Mouse (Mus musculus) myocyte (in vitro differentiated cells): ENCODE measurements at regions not wholly inside any gene's neighbourhood (a gene's known extent, or its start where the extent isn't known, plus 50 kb on each side); places are given as distances from the start of the nearest gene placed in this dataset.

Experiments used
- H3K27me3 ChIP-seq: one replicate; pipeline ENCODE4 v1.6.1; 2011; ENCODE audit not compliant: control insufficient read depth, insufficient read depth, insufficient read length
- H3K36me3 ChIP-seq: one replicate; pipeline ENCODE4 v1.6.1; 2011; ENCODE audit not compliant: control insufficient read depth, insufficient read depth
- H3K4me2 ChIP-seq: one replicate; pipeline ENCODE4 v1.6.1; 2011; ENCODE audit warnings: low read depth, control low read depth
- H3K4me3 ChIP-seq: one replicate; pipeline ENCODE4 v1.5.1; 2011; ENCODE audit warnings: mild to moderate bottlenecking, control low read depth, moderate library complexity
- H3K79me2 ChIP-seq: one replicate; pipeline ENCODE4 v1.6.1; 2011; ENCODE audit not compliant: control insufficient read depth, insufficient read depth
- H3ac ChIP-seq: one replicate; pipeline ENCODE4 v1.6.1; 2011; ENCODE audit not compliant: control insufficient read depth, insufficient read length
- CEBPB ChIP-seq: IDR thresholded peaks from 2 replicates; pipeline ENCODE4 v1.6.1; 2011; ENCODE audit warnings: mild to moderate bottlenecking, moderate library complexity; ENCODE audit not compliant: poor library complexity, insufficient read depth, severe bottlenecking
- E2F4 ChIP-seq: IDR thresholded peaks from one replicate; pipeline ENCODE4 v1.6.1; 2011; ENCODE audit warnings: mild to moderate bottlenecking, control low read depth, moderate library complexity; ENCODE audit not compliant: insufficient read depth
- MAX ChIP-seq: IDR thresholded peaks from one replicate; pipeline ENCODE4 v1.6.1; 2011; ENCODE audit warnings: low read depth, mild to moderate bottlenecking, control low read depth
- MYOD1 ChIP-seq, 3 experiments: IDR thresholded peaks; one replicate each; pipeline ENCODE4 v1.6.1; 2011; ENCODE audit warnings: control low read depth in 2 of 3, low read depth in 2 of 3, mild to moderate bottlenecking in 2 of 3, moderate library complexity in 1 of 3; ENCODE audit not compliant: insufficient read length in 2 of 3, control insufficient read depth in 1 of 3
- MYOG ChIP-seq, 3 experiments: IDR thresholded peaks; one replicate each; pipeline ENCODE4 v1.6.1; 2011; ENCODE audit warnings: control low read depth in 2 of 3, low read depth in 2 of 3, mild to moderate bottlenecking in 2 of 3; ENCODE audit not compliant: insufficient read length in 2 of 3, control insufficient read depth in 1 of 3, insufficient read depth in 1 of 3
- POLR2A ChIP-seq: IDR thresholded peaks from one replicate; pipeline ENCODE4 v1.6.1; 2011; ENCODE audit warnings: low read depth, mild to moderate bottlenecking, control low read depth, moderate library complexity; ENCODE audit not compliant: insufficient read length
- POLR2AphosphoS2 ChIP-seq: IDR thresholded peaks from one replicate; pipeline ENCODE4 v1.6.1; 2011; ENCODE audit warnings: low read depth, control low read depth; ENCODE audit not compliant: insufficient read length
- REST ChIP-seq: IDR thresholded peaks from one replicate; pipeline ENCODE4 v1.6.1; 2011; ENCODE audit warnings: mild to moderate bottlenecking, control low read depth, moderate library complexity; ENCODE audit not compliant: insufficient read depth, insufficient read length
- SRF ChIP-seq: IDR thresholded peaks from one replicate; pipeline ENCODE4 v1.6.1; 2011; ENCODE audit warnings: low read depth; ENCODE audit not compliant: control insufficient read depth, insufficient read length
- TCF12 ChIP-seq: IDR thresholded peaks from one replicate; pipeline ENCODE4 v1.6.1; 2011; ENCODE audit warnings: mild to moderate bottlenecking, control low read depth; ENCODE audit not compliant: poor library complexity, insufficient read depth, severe bottlenecking
- TCF3 ChIP-seq: IDR thresholded peaks from one replicate; pipeline ENCODE4 v1.6.1; 2011; ENCODE audit warnings: low read depth, control low read depth; ENCODE audit not compliant: insufficient read length
- USF1 ChIP-seq: IDR thresholded peaks from one replicate; pipeline ENCODE4 v1.6.1; 2011; ENCODE audit warnings: low read depth, mild to moderate bottlenecking, control low read depth, moderate library complexity

DNA sequence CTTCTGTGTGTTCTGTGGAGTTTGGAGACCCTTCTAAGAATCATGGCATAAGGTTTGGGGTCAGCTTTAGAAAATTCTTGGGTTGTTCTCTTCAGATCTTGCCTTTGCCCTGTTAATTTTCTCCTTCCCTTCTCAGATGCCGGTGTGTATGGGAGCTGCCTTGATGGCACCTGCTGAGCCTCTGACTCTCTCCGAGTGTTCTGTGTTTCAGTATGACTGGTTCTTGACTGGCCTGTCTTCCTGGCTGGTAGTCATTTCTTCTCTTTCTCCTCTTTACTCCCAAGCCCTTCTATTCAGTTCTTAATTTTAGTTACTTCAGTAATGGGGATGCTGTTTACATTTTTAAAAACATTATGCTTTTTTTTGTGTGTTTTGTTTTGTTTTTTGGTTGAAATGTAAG, 152.1 kb upstream of the Ubr2 start:
- H3K4me2 ChIP-seq, result no peak overlapping the region

GRCm38 (mm10) chr17:47156237-47156636, 145.9 kb upstream of the Ubr2 start:
- H3K27me3 ChIP-seq, result no peaks in the 10 kb centered on the region

More for the DNA sequence above, 152.1 kb upstream of the Ubr2 start:
- Histone ChIP-seq H3K4me3 (no peak overlapping the region), H3K27me3 (no peaks in the 10 kb centered on the region), H3K79me2 (peaks cover 18% of the 10 kb centered on the region), H3ac (no peak overlapping the region), H3K36me3 (no peaks in the 10 kb centered on the region)
- TF ChIP-seq E2F4 (no peak), TCF12 (no peak), CEBPB (no peak), POLR2AphosphoS2 (no peak), TCF3 (no peak)

DNA sequence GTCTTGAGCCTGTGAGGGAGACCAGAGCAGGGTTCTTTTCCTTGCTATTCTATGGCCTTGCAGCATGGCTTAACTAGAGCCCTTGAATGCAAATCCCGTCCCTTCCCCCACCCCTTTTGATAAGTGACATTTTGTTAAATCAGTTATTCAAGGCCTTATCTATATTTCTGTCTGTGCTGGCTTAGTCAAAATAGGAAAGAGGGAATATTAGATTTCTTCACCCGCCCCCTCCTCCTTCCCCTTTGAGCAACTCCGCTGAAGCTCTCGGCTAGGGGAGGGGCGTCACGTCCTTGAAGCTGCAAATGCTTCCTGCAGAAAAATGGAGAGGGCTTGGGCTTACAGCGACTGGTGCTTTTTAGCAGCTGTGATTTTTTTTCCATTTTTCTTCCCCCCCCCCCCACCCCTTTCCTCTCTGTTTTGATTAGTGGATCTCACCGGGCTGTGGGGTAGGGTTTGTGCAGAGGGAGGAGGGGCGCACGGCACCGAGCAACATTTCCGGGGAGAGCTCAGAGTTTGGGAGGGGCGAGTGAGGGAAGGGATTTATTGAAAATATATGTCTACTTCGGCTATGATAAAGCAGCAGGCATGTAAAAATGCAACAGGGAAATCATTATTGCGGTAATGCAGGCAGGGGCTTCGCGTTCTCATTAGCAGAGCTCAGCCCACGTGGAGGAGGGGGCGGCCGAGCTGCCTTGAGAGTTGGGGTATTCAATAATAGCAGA, 141.4 kb upstream of the Ubr2 start:
- Histone ChIP-seq H3K27me3 (no peaks in the 10 kb centered on the region), H3K79me2 (peaks cover 26% of the 10 kb centered on the region), H3K4me3 (no peak overlapping the region), H3K36me3 (no peaks in the 10 kb centered on the region), H3ac (no peak overlapping the region), H3K4me2 (no peak overlapping the region)
- no peak for TF ChIP-seq POLR2AphosphoS2
- TF ChIP-seq E2F4, result no peak
- TF ChIP-seq REST, result no peak
- no peak for TF ChIP-seq SRF
- TF ChIP-seq MYOD1 (IDR thresholded peaks at IDR 0.05; ENCODE audit: control insufficient read depth in 1 of 3, insufficient read length in 2 of 3, low read depth in 2 of 3), result no peak
- TF ChIP-seq MAX, result no peak
- no peak for TF ChIP-seq TCF12
- no peak for TF ChIP-seq TCF3
- no peak for TF ChIP-seq CEBPB
- TF ChIP-seq POLR2A, result no peak
- TF ChIP-seq USF1, result no peak
- no peak for TF ChIP-seq MYOG (IDR thresholded peaks at IDR 0.05; ENCODE audit: control insufficient read depth in 1 of 3, insufficient read depth in 1 of 3, insufficient read length in 2 of 3, low read depth in 2 of 3)

More at GRCm38 (mm10) chr17:47156237-47156636, 145.9 kb upstream of the Ubr2 start:
- no peak overlapping the region for H3K4me3 ChIP-seq
- H3K36me3 ChIP-seq, result no peaks in the 10 kb centered on the region
- H3ac ChIP-seq, result no peak overlapping the region
- TF ChIP-seq POLR2A (no peak), SRF (no peak), USF1 (no peak)
- H3K4me2 ChIP-seq, result no peak overlapping the region
- H3K79me2 ChIP-seq, result peaks cover 21% of the 10 kb centered on the region

DNA sequence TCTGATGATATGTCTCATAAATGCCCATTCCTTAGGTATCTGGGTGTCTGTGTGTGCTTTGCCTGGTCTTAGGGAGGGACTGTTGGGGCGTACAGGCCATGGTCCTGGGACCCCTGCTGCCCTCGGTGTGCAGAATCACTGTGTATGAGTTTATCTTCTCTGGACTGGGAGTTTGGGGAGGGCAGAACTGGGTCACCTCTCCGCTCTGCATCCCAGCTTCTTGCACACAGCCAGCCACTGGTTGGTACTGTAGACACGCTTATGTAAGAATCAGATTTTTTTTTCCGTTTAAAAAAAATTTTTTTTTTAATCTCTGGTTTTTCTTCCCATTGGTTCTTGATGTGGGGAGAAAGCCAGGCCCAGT, 140.8 kb upstream of the Ubr2 start:
- no peak overlapping the region for H3ac ChIP-seq
- no peak overlapping the region for H3K4me3 ChIP-seq
- H3K4me2 ChIP-seq, result no peak overlapping the region
- no peaks in the 10 kb centered on the region for H3K27me3 ChIP-seq
- no peaks in the 10 kb centered on the region for H3K36me3 ChIP-seq
- TF ChIP-seq E2F4 (no peak), CEBPB (no peak), SRF (no peak), POLR2A (no peak), MYOG (IDR thresholded peaks at IDR 0.05; ENCODE audit: control insufficient read depth in 1 of 3, insufficient read depth in 1 of 3, insufficient read length in 2 of 3, low read depth in 2 of 3) (no peak), MAX (no peak), REST (no peak), TCF3 (no peak), POLR2AphosphoS2 (no peak), USF1 (no peak), MYOD1 (IDR thresholded peaks at IDR 0.05; ENCODE audit: control insufficient read depth in 1 of 3, insufficient read length in 2 of 3, low read depth in 2 of 3) (no peak), TCF12 (no peak)
- peaks cover 29% of the 10 kb centered on the region for H3K79me2 ChIP-seq

- no peaks in the 10 kb centered on the region for H3K36me3 ChIP-seq
- TF ChIP-seq TCF3 (no peak), REST (no peak), MYOD1 (IDR thresholded peaks at IDR 0.05; ENCODE audit: control insufficient read depth in 1 of 3, insufficient read length in 2 of 3, low read depth in 2 of 3) (no peak), E2F4 (no peak), SRF (no peak), TCF12 (no peak), MAX (no peak), CEBPB (no peak), MYOG (IDR thresholded peaks at IDR 0.05; ENCODE audit: control insufficient read depth in 1 of 3, insufficient read depth in 1 of 3, insufficient read length in 2 of 3, low read depth in 2 of 3) (no peak), USF1 (no peak), POLR2A (no peak), POLR2AphosphoS2 (no peak)
Observed at GRCm38 (mm10) chr17:47150636-47151035, 140.3 kb upstream of the Ubr2 start.

More at GRCm38 (mm10) chr17:47150636-47151035, 140.3 kb upstream of the Ubr2 start:
- Histone ChIP-seq H3ac (no peak overlapping the region), H3K4me3 (no peak overlapping the region), H3K4me2 (no peak overlapping the region), H3K27me3 (no peaks in the 10 kb centered on the region), H3K79me2 (peaks cover 35% of the 10 kb centered on the region)
